12 mouse cellular contexts compared by ENCODE assay signal in genomic region chr11:29787473-29787872, GRCm38 (mm10). TPM values are rescaled to one million over a fixed set of nuclear protein-coding genes. Genes with fewer than 3 reads are reported as not detected.
DNase-seq lines count a peak whose midpoint lies in the region; ATAC-seq and TF ChIP-seq lines count a peak whose summit lies in the region.
"Had no signal": no experiment of that assay in that cellular context is flagged by ENCODE, and none has a peak within 500 bp of the region (broad histone marks: within the 10 kb centered on the region; RNA-seq: fewer than 3 reads in every experiment).

No protein-coding gene starts in this region.

- no peaks in the 10 kb centered on the region for H3K36me3 ChIP-seq in limb, embryonic 11.5 days (ENCODE audit: control insufficient read depth, insufficient read depth, low read length)
- H3K36me3 ChIP-seq in small intestine, adult 2 months (ENCODE audit: control insufficient read depth, insufficient read depth, low read length) = no peaks in the 10 kb centered on the region
- H3K36me3 ChIP-seq in hindbrain, embryonic 10.5 days = no peaks in the 10 kb centered on the region
- H3K36me3 ChIP-seq: heart, embryonic 13.5 days; midbrain, embryonic 10.5 days had no signal

- DNase-seq in left cerebral cortex, adult 18-20 months (ENCODE audit: low spot score in 2 of 2) = peak; percentile 41 to 56
- DNase-seq in left cerebral cortex, adult 9 months (ENCODE audit: low spot score in 2 of 2) = no peak
- DNase-seq in MN1 (ENCODE audit: low spot score) = peak; percentile 25
- DNase-seq in limb, embryonic 11.5 days (ENCODE audit: low spot score) = peak; percentile 25
- DNase-seq in ovary, postnatal 36 days (ENCODE audit: low spot score) = no peak
- no peak for DNase-seq in cerebellum, postnatal 36 days
- DNase-seq in hindbrain, embryonic 10.5 days (ENCODE audit: low spot score) = no peak
- DNase-seq: cerebellum, adult 11-12 months had no signal

- H3K9ac ChIP-seq in limb, embryonic 11.5 days (ENCODE audit: low read length) = no peak overlapping the region
- H3K9ac ChIP-seq: heart, embryonic 13.5 days had no signal

- H3K4me3 ChIP-seq in limb, embryonic 11.5 days (ENCODE audit: low read depth, low read length) = no peak overlapping the region
- H3K4me3 ChIP-seq in small intestine, adult 2 months (ENCODE audit: low read depth, low read length) = no peak overlapping the region
- H3K4me3 ChIP-seq in hindbrain, embryonic 10.5 days = no peak overlapping the region
- H3K4me3 ChIP-seq: heart, embryonic 13.5 days; midbrain, embryonic 10.5 days had no signal

- no peak overlapping the region for H3K4me2 ChIP-seq in limb, embryonic 11.5 days (ENCODE audit: low read depth, severe bottlenecking)
- H3K4me2 ChIP-seq: heart, embryonic 13.5 days had no signal

- no peak for TF ChIP-seq POLR2A in small intestine, adult 2 months (IDR thresholded peaks at IDR 0.05; ENCODE audit: low read depth, low read length)

- 13% methylated on average over 5 of the region's 5 CpGs for WGBS in limb, embryonic 11.5 days
- 11% methylated on average over 5 of the region's 5 CpGs for WGBS in small intestine, adult 2 months
- 19% methylated on average over 5 of the region's 5 CpGs for WGBS in hindbrain, embryonic 10.5 days

- 0 out of 2 replicates have a peak, but pooled peaks have one; percentile 35 for ATAC-seq in limb, embryonic 11.5 days (ENCODE audit: insufficient number of reproducible peaks, low FRiP score, low TSS enrichment, low read depth)
- ATAC-seq: hindbrain, postnatal 0 days had no signal

- H3K4me1 ChIP-seq in limb, embryonic 11.5 days (ENCODE audit: control insufficient read depth, insufficient read depth, low read length) = no peaks in the 10 kb centered on the region
- H3K4me1 ChIP-seq in small intestine, adult 2 months (ENCODE audit: control insufficient read depth, insufficient read depth, insufficient read length, low read length) = peaks cover 2% of the 10 kb centered on the region; the same call in 1 of the 2 replicates
- H3K4me1 ChIP-seq in hindbrain, embryonic 10.5 days (replicated peaks) = 0 out of 2 replicates have a peak, but pooled peaks cover 2% of the 10 kb centered on the region

- H3K27me3 ChIP-seq in limb, embryonic 11.5 days (ENCODE audit: control insufficient read depth, insufficient read depth, low read length) = no peaks in the 10 kb centered on the region
- no peaks in the 10 kb centered on the region for H3K27me3 ChIP-seq in small intestine, adult 2 months (ENCODE audit: control insufficient read depth, insufficient read depth, low read length)
- no peaks in the 10 kb centered on the region for H3K27me3 ChIP-seq in hindbrain, embryonic 10.5 days (ENCODE audit: insufficient read depth, poor library complexity, severe bottlenecking)
- H3K27me3 ChIP-seq: heart, embryonic 13.5 days had no signal

- TF ChIP-seq CTCF in small intestine, adult 2 months (IDR thresholded peaks at IDR 0.05; ENCODE audit: extremely low read depth, insufficient read length, insufficient replicate concordance, low read depth, low read length) = no peak

- no peak overlapping the region for H3K27ac ChIP-seq in limb, embryonic 11.5 days (replicated peaks; ENCODE audit: low read depth, low read length)
- peak overlapping the region; percentile 28; the same call in 1 of the 2 replicates for H3K27ac ChIP-seq in small intestine, adult 2 months (ENCODE audit: insufficient read depth, low read depth, low read length)
- H3K27ac ChIP-seq in hindbrain, embryonic 10.5 days = no peak overlapping the region
- H3K27ac ChIP-seq: heart, embryonic 13.5 days; hindbrain, postnatal 0 days; midbrain, embryonic 10.5 days had no signal

- H3K9me3 ChIP-seq in limb, embryonic 11.5 days (ENCODE audit: control insufficient read depth, low read length) = no peaks in the 10 kb centered on the region
- H3K9me3 ChIP-seq in hindbrain, embryonic 10.5 days = no peaks in the 10 kb centered on the region
- H3K9me3 ChIP-seq: heart, embryonic 13.5 days; midbrain, embryonic 10.5 days had no signal

RNA-seq across cellular contexts. Expression of gene 4931440F15Rik, which starts 38.0 kb away (rescaled TPM):
- 1 to 10 TPM; 2.0 to 2.1 TPM for total RNA-seq in left cerebral cortex, adult 18-20 months (2021)
- polyA plus RNA-seq in limb, embryonic 11.5 days (2014; fragmentation: Nextera tagmentation; extraction: Ambion mirVana) = 0.07 TPM in 1 of 2 replicates, not detected in the other
- 0.03 and 0.08 TPM in 2 replicates for polyA plus RNA-seq in small intestine, adult 2 months (2012; rRNA removed)
- 0.07 and 0.13 TPM in 2 replicates for polyA plus RNA-seq in hindbrain, embryonic 10.5 days (2016; fragmentation: Nextera tagmentation; extraction: Ambion mirVana)

Comparison
In these comparisons a context has a peak if more than half of its experiments do, and no peak if none do; other contexts are left out.
1. DNase-seq: peak in left cerebral cortex, adult 18-20 months (2 of 2), MN1 (single experiment) and limb, embryonic 11.5 days (single experiment); none in left cerebral cortex, adult 9 months (0 of 2), ovary, postnatal 36 days (single experiment), cerebellum, postnatal 36 days (0 of 2) and hindbrain, embryonic 10.5 days (single experiment).